Mouse (Mus musculus) limb, embryonic 13.5 days (tissue): ENCODE data around the gene Gm37240. TPM values are rescaled to one million over a fixed set of nuclear protein-coding genes. Genes with fewer than 3 reads are reported as not detected.
A peak's percentile ranks its signal among the peaks of the same experiment; 100 is the strongest.

Source experiments
- ATAC-seq: fragments of 200-750 bp; cut with Nextera tagmentation; 2 replicates; pipeline ENCODE4 v1.8.0; 2017; ENCODE audit warnings: low read depth, moderate number of reproducible peaks, moderate TSS enrichment; ENCODE audit not compliant: low FRiP score
- H3K27ac ChIP-seq: fragments of 300-500 bp; sonication (generic); 2 replicates; pipeline ENCODE4 v1.5.1; 2015; ENCODE audit warnings: inconsistent platforms, mild to moderate bottlenecking, moderate library complexity
- H3K27me3 ChIP-seq: fragments of 300-500 bp; sonication (generic); 2 replicates; pipeline ENCODE4 v1.6.1; 2015; ENCODE audit warnings: mild to moderate bottlenecking, inconsistent platforms
- H3K36me3 ChIP-seq: fragments of 300-500 bp; sonication (generic); 2 replicates; pipeline ENCODE4 v1.6.1; 2015; ENCODE audit warnings: inconsistent platforms, mild to moderate bottlenecking, moderate library complexity
- H3K4me1 ChIP-seq: fragments of 300-500 bp; sonication (generic); 2 replicates; pipeline ENCODE4 v1.6.1; 2015; ENCODE audit warnings: inconsistent platforms
- H3K4me2 ChIP-seq: fragments of 300-500 bp; sonication (generic); replicated peaks from 2 replicates; pipeline ENCODE4 v1.6.1; 2015; ENCODE audit warnings: inconsistent platforms, mild to moderate bottlenecking, moderate library complexity
- H3K4me3 ChIP-seq: fragments of 300-500 bp; sonication (generic); 2 replicates; pipeline ENCODE4 v1.5.1; 2015; ENCODE audit warnings: moderate library complexity, mild to moderate bottlenecking, inconsistent platforms
- H3K9ac ChIP-seq: fragments of 300-500 bp; sonication (generic); 2 replicates; pipeline ENCODE4 v1.6.1; 2015; ENCODE audit warnings: mild to moderate bottlenecking, inconsistent platforms
- H3K9me3 ChIP-seq: fragments of 300-500 bp; sonication (generic); 2 replicates; pipeline ENCODE4 v1.6.1; 2016; ENCODE audit warnings: inconsistent platforms
- WGBS: fragments of 180-500 bp; shearing (Covaris S2); methylation state at CpG from one replicate; pipeline ENCODE4 v1.1.7; 2015; 5-methylcytosine and 5-hydroxymethylcytosine counted together
- polyA plus RNA-seq: library from polyadenylated mRNA; unstranded; fragments of >200 nt; fragmentation: Nextera tagmentation; extraction: Ambion mirVana; gene quantifications from 2 replicates; pipeline ENCODE4 v1.2.1, GENCODE M21; 2015

The Gm37240 gene
- polyA plus RNA-seq, 1 experiment from 2014 or later, result 6.1 TPM

DNA sequence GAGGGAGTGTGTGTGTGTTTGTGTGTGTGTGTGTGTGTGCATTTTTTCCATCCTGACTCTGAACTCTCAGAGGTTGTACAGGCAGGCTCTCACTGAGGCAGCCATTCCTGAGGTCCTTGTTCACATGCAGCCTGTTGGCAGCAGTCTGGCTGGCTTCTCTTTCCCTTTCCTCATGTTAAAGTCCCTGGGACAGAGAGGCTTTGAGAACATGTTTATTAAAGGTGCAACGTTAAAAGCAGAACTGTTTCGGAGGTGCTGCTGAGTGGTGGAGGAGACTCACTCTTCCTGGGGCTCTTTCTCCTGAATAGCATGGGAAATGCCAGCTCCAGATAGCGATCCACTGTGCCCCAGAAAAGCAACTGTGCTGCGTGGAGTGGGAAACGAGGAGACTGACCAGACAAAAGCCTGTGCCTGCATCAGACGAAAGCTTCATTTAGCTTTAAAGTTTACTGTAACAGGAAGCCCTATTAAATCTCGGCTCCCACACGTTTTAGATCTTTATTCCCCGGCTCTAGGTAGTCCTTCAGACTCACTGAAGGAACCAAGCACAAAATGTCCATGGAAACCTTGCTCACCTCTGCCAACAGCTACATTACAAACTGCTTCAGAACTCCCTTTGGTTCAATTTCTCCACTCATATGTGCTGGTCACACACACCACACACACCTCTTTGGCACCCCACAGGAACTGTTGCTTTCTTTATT, 45.0 kb downstream of the Gm37240 start:
- no peaks in the 10 kb centered on the region for H3K27me3 ChIP-seq

GRCm38 (mm10) chr3:85841454-85842176, 45.7 kb downstream of the Gm37240 start:
- H3K4me1 ChIP-seq, result peaks cover 18% of the 10 kb centered on the region
- H3K27me3 ChIP-seq, result no peaks in the 10 kb centered on the region
- ATAC-seq, result peak; percentile 42; the same call in 1 of the 2 replicates
- H3K36me3 ChIP-seq, result no peaks in the 10 kb centered on the region
- H3K27ac ChIP-seq, result peak overlapping the region; percentile 89
- 37% methylated on average over 2 of the region's 2 CpGs for WGBS
- H3K9ac ChIP-seq, result 0 out of 2 replicates have a peak overlapping the region, but pooled peaks have one; percentile 43
- H3K9me3 ChIP-seq, result 0 out of 2 replicates have a peak, but pooled peaks cover 5% of the 10 kb centered on the region
- peak overlapping the region; percentile 44 for H3K4me2 ChIP-seq
- no peak overlapping the region for H3K4me3 ChIP-seq

More for the DNA sequence above, 45.0 kb downstream of the Gm37240 start:
- Histone ChIP-seq H3K4me3 (no peak overlapping the region), H3K9me3 (0 out of 2 replicates have a peak, but pooled peaks cover 5% of the 10 kb centered on the region), H3K9ac (peak overlapping the region; percentile 43; the same call in 1 of the 2 replicates), H3K36me3 (no peaks in the 10 kb centered on the region), H3K27ac (peak overlapping the region; percentile 89), H3K4me2 (peak overlapping the region; percentile 44), H3K4me1 (peaks cover 18% of the 10 kb centered on the region)
- 14% methylated on average over 9 of the region's 9 CpGs for WGBS
- peak; percentile 66; the same call in 1 of the 2 replicates for ATAC-seq

GRCm38 (mm10) chr3:85833627-85834026, 53.7 kb downstream of the Gm37240 start:
- no peak overlapping the region for H3K4me2 ChIP-seq
- no peak overlapping the region for H3K4me3 ChIP-seq
- H3K9me3 ChIP-seq, result no peaks in the 10 kb centered on the region
- no peak overlapping the region for H3K9ac ChIP-seq
- no peaks in the 10 kb centered on the region for H3K27me3 ChIP-seq
- ATAC-seq, result no peak
- H3K27ac ChIP-seq, result no peak overlapping the region
- H3K36me3 ChIP-seq, result no peaks in the 10 kb centered on the region
- WGBS, result 65% methylated on average over 1 of the region's 1 CpGs
- peaks cover 16% of the 10 kb centered on the region; the same call in 1 of the 2 replicates for H3K4me1 ChIP-seq

GRCm38 (mm10) chr3:85832490-85833155, 54.7 kb downstream of the Gm37240 start:
- Histone ChIP-seq H3K4me3 (no peak overlapping the region), H3K27me3 (no peaks in the 10 kb centered on the region), H3K27ac (0 out of 2 replicates have a peak overlapping the region, but pooled peaks have one; percentile 22), H3K4me2 (no peak overlapping the region), H3K4me1 (peaks cover 19% of the 10 kb centered on the region; the same call in 1 of the 2 replicates), H3K9ac (no peak overlapping the region), H3K36me3 (no peaks in the 10 kb centered on the region), H3K9me3 (no peaks in the 10 kb centered on the region)
- no peak for ATAC-seq
- 52% methylated on average over 10 of the region's 10 CpGs for WGBS

DNA sequence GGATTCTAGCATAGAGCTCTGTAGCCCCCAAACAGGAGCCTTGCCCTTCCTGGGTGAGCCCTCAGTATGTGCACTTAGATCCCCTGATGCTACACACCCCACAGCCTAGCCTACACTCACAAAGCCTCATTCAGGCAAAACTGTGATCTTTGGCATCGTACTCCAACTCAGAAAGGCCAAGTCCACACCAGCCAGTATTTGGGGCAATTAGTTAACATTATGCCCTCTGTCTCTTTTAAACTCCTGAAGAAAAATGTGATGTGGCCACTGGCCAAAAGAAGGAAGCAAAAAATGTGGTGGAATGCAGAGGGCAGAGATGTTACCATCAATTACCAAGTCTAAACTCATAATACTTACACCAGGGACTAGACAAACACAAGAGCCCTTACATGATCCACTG, 55.5 kb downstream of the Gm37240 start:
- Histone ChIP-seq H3K36me3 (no peaks in the 10 kb centered on the region), H3K27me3 (no peaks in the 10 kb centered on the region), H3K9ac (no peak overlapping the region), H3K9me3 (no peaks in the 10 kb centered on the region), H3K4me2 (no peak overlapping the region), H3K27ac (no peak overlapping the region), H3K4me1 (peaks cover 19% of the 10 kb centered on the region; the same call in 1 of the 2 replicates), H3K4me3 (no peak overlapping the region)
- WGBS, result 64% methylated on average over 1 of the region's 1 CpGs
- ATAC-seq, result no peak

- H3K27ac ChIP-seq, result no peak overlapping the region
- WGBS, result 56% methylated on average over 4 of the region's 4 CpGs
- H3K9me3 ChIP-seq, result no peaks in the 10 kb centered on the region
- H3K4me2 ChIP-seq, result no peak overlapping the region
- ATAC-seq, result no peak
- H3K27me3 ChIP-seq, result no peaks in the 10 kb centered on the region
- no peak overlapping the region for H3K4me3 ChIP-seq
- no peaks in the 10 kb centered on the region for H3K36me3 ChIP-seq
- H3K9ac ChIP-seq, result no peak overlapping the region
- H3K4me1 ChIP-seq, result peaks cover 19% of the 10 kb centered on the region; the same call in 1 of the 2 replicates
These were observed 58.3 kb downstream of the Gm37240 start for GRCm38 (mm10) chr3:85829047-85829446.

- no peak for ATAC-seq
- no peak overlapping the region for H3K4me2 ChIP-seq
- 69% methylated on average over 6 of the region's 6 CpGs for WGBS
- H3K9me3 ChIP-seq, result no peaks in the 10 kb centered on the region
- H3K27ac ChIP-seq, result no peak overlapping the region
- no peak overlapping the region for H3K9ac ChIP-seq
- H3K36me3 ChIP-seq, result no peaks in the 10 kb centered on the region
- H3K4me1 ChIP-seq, result peaks cover 17% of the 10 kb centered on the region; the same call in 1 of the 2 replicates
- no peak overlapping the region for H3K4me3 ChIP-seq
- no peaks in the 10 kb centered on the region for H3K27me3 ChIP-seq
These were observed 59.5 kb downstream of the Gm37240 start for GRCm38 (mm10) chr3:85827815-85828214.

- Histone ChIP-seq H3K36me3 (no peaks in the 10 kb centered on the region), H3K27me3 (no peaks in the 10 kb centered on the region), H3K4me3 (no peak overlapping the region), H3K27ac (no peak overlapping the region), H3K9ac (no peak overlapping the region), H3K4me1 (peaks cover 12% of the 10 kb centered on the region; the same call in 1 of the 2 replicates), H3K9me3 (no peaks in the 10 kb centered on the region), H3K4me2 (no peak overlapping the region)
- WGBS, result 63% methylated on average over 4 of the region's 4 CpGs
- ATAC-seq, result no peak
These were observed 60.0 kb downstream of the Gm37240 start for GRCm38 (mm10) chr3:85827283-85827682.

DNA sequence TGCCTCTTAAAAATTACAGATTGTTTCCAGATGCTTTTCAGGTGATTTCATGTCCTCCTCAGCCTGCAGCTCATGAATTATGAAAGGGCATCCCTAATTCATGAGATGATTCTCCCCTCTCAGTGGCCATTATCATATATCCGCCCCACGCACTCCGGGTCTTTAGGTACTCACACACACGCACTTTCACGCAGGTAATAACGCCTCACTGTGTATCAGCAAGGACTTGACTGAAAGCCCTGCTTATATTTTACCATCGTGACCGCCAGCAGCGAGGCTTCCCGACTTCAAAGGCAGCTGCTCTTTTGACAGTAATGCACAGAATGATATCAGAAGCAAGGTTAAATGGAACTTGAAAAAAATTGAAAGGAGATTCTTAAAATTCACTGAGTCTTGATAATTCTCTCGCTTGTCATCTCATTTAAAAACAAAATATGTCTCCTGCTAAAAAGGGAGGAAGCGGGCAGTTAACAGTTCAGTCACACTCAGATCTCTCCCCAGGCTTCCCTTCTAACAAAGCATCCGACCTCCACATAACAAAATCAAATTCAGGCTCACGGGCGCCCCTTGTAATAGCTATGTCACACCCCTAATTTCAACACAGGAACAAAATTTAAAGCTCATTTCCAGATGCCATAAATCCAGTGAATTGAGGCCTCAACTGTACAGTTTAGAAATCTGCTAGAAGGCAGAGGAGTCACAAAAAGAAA, 66.3 kb downstream of the Gm37240 start:
- Histone ChIP-seq H3K4me1 (peaks cover 16% of the 10 kb centered on the region), H3K27me3 (no peaks in the 10 kb centered on the region), H3K9ac (no peak overlapping the region), H3K4me2 (no peak overlapping the region), H3K9me3 (no peaks in the 10 kb centered on the region), H3K36me3 (no peaks in the 10 kb centered on the region), H3K4me3 (no peak overlapping the region), H3K27ac (no peak overlapping the region)
- WGBS, result 40% methylated on average over 15 of the region's 15 CpGs
- ATAC-seq, result no peak

- H3K27me3 ChIP-seq, result no peaks in the 10 kb centered on the region
- no peak overlapping the region for H3K9ac ChIP-seq
- H3K36me3 ChIP-seq, result no peaks in the 10 kb centered on the region
- no peak overlapping the region for H3K4me3 ChIP-seq
- whole genome bisulfite sequencing, result 74% methylated on average over 3 of the region's 3 CpGs
- ATAC-seq, result no peak
- no peak overlapping the region for H3K4me2 ChIP-seq
- H3K4me1 ChIP-seq, result peaks cover 16% of the 10 kb centered on the region
- H3K9me3 ChIP-seq, result no peaks in the 10 kb centered on the region
- no peak overlapping the region for H3K27ac ChIP-seq
These were observed 68.0 kb downstream of the Gm37240 start for GRCm38 (mm10) chr3:85819319-85819718.

- Histone ChIP-seq H3K36me3 (no peaks in the 10 kb centered on the region), H3K4me1 (peaks cover 16% of the 10 kb centered on the region), H3K9me3 (no peaks in the 10 kb centered on the region), H3K4me3 (no peak within 1 kb of the TSS), H3K27me3 (no peaks in the 10 kb centered on the region), H3K9ac (no peak within 1 kb of the TSS), H3K27ac (no peak within 1 kb of the TSS), H3K4me2 (no peak within 1 kb of the TSS)
- 85% methylated on average over 2 of the region's 2 CpGs for WGBS
- no peak for ATAC-seq
These were observed 70.1 kb downstream of the Gm37240 start, which contains the start of gene Fam160a1 for GRCm38 (mm10) chr3:85817191-85817590. TSS of gene Fam160a1 (minus strand) at chr3:85817291.
